Mouse (Mus musculus) spleen, postnatal 36 days (tissue): ENCODE measurements around the gene Gabpb2.

Experiments
- DNase-seq, 2 experiments: peaks; one replicate each; pipeline ENCODE4 v3.0.0; 2022; ENCODE audit warnings: low spot score in 2 of 2, mixed read lengths in 1 of 2

Gene Gabpb2

DNA sequence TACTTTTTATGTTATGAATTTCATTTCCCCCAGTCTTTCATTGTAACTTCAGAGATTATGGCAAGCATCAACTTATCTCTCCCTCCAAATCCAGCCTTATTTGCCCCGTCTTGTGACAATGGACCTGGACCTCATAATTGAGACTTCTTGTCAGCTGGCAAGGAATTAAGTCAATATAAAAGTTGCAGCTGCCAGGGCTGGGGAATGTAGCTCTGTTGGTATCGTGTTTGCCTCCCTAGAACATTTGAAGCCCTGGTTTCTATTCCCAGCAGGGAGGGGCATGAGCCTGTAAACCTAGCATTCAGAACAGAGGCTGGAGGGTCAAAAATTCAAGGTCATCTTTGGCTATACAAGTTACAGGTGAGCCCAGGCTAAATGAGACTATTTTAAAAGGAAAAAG lies 21.9 kb downstream of the Gabpb2 start:
- no peak for DNase-seq

GRCm38 (mm10) chr3:95194721-95195135 lies 23.0 kb downstream of the Gabpb2 start:
- DNase-seq = no peak

GRCm38 (mm10) chr3:95186888-95187287 lies 30.8 kb downstream of the Gabpb2 start:
- no peak for DNase-seq

- no peak for DNase-seq
Measured at GRCm38 (mm10) chr3:95186100-95186499, 31.6 kb downstream of the Gabpb2 start.

GRCm38 (mm10) chr3:95184796-95185577 lies 32.7 kb downstream of the Gabpb2 start:
- no peak for DNase-seq

GRCm38 (mm10) chr3:95181841-95182240 lies 35.9 kb downstream of the Gabpb2 start:
- no peak for DNase-seq

GRCm38 (mm10) chr3:95179890-95180289 lies 37.8 kb downstream of the Gabpb2 start:
- DNase-seq = no peak

DNA sequence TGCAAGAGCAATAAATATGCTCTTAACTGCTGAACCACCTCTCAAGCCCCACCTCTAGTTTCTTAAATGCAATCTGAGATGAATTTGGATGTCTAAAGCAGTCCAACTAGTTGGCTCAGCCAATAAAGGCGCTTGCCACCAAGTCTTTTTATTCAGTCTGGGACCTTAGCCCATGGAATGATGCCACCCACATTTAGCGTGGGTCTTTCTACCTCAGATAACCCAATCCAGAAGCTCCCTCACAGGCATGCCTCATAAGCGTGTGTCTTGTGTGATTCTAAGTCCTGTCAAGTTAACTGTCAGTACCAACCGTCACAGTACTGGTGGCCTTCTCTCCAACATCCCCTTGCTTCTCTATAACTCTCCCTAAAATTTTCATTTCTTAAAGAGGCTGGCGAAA lies 38.8 kb downstream of the Gabpb2 start:
- no peak for DNase-seq

GRCm38 (mm10) chr3:95177583-95177982 lies 40.1 kb downstream of the Gabpb2 start:
- DNase-seq = no peak

- no peak for DNase-seq
Measured at GRCm38 (mm10) chr3:95176500-95176899, 41.2 kb downstream of the Gabpb2 start.

GRCm38 (mm10) chr3:95174011-95174592 lies 43.6 kb downstream of the Gabpb2 start:
- peak; percentile 72 to 77 for DNase-seq

GRCm38 (mm10) chr3:95173256-95173949 lies 44.3 kb downstream of the Gabpb2 start:
- DNase-seq = no peak

DNA sequence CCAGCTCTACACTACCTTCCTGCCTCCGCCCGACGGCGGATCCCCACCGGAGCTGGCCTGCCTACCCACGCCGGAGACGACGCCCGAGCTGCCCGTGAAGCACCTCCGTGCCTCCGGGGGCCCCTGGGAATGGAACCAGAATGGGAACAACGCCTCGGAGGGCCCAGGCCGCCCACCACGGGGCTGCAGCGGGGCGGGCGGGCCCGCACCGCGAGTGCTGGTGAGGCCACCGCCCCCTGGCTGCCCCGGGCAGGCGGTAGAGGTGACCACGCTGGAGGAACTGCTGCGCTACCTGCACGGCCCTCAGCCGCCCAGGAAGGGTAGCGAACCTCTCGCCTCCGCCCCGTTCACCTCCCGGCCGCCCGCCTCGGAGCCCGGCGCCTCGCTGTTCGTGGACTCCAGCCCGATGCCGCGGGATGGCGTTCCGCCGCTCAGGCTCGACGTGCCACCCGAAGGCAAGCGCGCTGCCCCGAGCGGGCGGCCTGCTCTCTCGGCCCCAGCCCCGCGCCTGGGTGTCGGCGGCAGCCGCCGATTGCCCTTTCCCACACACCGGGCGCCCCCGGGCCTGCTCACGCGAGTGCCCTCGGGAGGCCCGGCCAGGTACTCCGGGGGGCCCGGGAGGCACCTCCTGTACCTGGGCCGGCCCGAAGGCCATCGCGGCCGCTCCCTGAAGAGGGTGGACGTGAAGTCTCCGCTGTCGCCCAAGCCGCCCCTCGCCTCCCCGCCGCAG lies 45.0 kb downstream of the Gabpb2 start:
- DNase-seq = no peak

DNA sequence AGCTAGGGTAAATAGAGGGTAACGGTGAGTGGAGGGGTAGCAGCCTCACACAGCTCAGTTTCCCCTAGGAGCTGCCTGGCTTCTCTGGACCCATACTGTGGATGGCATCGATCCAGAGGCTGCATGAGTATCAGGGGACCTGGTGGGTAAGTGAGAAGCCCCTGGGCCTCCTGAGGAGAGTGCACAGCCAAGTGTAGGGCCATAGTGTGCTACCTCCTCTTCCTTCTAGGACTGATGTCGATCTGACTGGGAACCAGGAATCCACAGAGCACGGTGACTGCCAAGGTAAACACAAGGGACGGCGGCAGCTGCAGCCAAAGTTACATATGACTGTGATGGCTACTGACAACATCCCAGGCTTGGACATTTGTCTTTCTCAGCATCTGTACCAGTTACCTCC lies 46.6 kb downstream of the Gabpb2 start:
- no peak for DNase-seq

GRCm38 (mm10) chr3:95169996-95170395 lies 47.7 kb downstream of the Gabpb2 start:
- no peak for DNase-seq

DNA sequence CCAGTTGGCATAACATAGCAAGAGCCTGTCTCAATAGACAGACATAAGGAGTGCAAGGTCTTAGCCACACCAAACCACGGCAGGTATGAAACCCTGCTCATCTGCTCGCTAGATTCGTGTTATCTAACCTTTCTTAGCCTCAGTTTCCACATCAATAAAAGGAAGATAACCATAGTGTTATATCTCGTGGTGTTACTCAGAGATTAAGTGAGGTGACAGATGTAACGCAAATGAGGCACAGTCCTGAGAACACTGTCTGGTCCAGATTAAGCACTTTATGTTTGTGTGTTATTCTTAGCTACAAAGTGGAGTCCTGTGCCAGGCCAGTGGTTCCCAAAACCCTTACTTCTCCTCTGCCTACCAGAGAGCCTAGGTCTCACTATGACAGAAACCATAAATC lies 52.9 kb downstream of the Gabpb2 start:
- DNase-seq = no peak

DNA sequence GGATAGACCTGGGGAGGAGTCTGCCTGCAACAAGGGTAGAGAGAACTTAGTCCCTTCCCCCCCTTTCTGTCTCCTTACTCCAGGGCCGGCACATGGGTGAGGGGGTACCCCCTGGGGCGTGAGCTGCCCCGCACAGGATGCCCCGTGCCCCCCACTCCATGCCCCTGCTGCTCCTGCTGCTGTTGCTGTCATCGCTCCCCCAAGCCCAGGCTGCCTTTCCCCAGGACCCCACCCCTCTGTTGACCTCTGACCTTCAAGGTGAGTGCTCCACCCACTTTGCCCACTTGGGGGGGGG lies 53.5 kb downstream of the Gabpb2 start:
- no peak for DNase-seq

GRCm38 (mm10) chr3:95163419-95164255 lies 54.1 kb downstream of the Gabpb2 start:
- DNase-seq = no peak

GRCm38 (mm10) chr3:95162345-95162628 lies 55.4 kb downstream of the Gabpb2 start:
- DNase-seq = no peak

GRCm38 (mm10) chr3:95161618-95162344 lies 55.9 kb downstream of the Gabpb2 start:
- no peak for DNase-seq

DNA sequence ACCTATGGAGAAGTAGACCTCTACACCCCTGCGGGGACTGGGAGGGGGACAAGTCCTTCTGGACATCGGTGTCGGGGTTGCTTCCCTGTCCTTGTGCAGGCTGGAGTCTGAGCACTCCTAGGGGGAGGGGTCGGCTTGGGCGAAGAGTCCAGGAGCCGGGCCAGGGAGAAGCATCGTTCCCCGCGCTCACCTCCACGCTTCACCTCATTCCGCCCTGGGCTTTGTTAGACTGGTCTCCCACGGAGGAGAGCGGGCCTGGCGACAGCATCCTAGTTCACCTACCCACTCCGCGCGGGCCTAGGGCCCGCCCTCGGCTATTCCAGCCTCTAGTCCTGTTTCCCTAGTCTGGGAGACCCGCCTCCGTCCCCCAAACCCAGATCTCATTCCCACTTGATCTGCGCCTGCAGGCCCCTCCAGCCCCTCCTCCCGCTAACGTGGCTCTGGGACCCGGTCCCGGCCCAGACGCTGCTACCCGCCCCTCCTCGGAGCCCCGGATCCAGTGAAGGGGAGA lies 56.6 kb downstream of the Gabpb2 start:
- no peak for DNase-seq
